Mouse (Mus musculus): Measurements from ENCODE around the gene Cacna1e. TPM values are rescaled to one million over a fixed set of nuclear protein-coding genes. Genes with fewer than 3 reads are reported as not detected.

Cacna1e gene
- total and polyA plus RNA-seq, 3 experiments, result not detected

DNA sequence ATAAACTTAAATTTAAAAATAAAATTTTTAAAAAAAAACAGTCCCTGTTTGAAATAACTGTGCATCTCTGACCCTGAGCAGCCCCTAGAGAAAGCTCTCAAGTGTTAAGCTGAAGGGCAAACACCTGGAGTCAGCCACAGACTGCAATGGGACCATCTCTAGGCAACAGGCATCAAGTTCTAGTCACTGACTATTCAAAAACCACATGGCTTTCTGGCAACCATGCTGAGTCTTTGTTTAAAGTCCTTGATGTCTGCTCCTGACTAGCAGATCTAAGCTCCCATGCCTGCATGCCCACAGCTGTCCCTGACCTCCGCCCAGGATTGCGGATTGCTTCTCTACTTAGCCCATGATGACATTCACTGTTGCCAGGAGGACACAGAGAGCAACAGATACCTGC is 64.3 kb downstream of the Cacna1e start:
- H3K36me3 ChIP-seq (ENCODE audit: control insufficient read depth in 1 of 2, insufficient read depth in 2 of 2, low read length in 2 of 2), result no peaks in the 10 kb centered on the region
- H3K27me3 ChIP-seq (ENCODE audit: control insufficient read depth in 1 of 2, insufficient read depth in 2 of 2, low read length in 2 of 2), result no peaks in the 10 kb centered on the region; a peak in 1 of 4 replicates
- no peak for TF ChIP-seq POLR2A (IDR thresholded peaks at IDR 0.05; ENCODE audit: control insufficient read depth in 1 of 2, insufficient read depth in 1 of 2, low read depth in 1 of 2, low read length in 2 of 2, poor library complexity in 1 of 2)
- no peak for TF ChIP-seq MAZ (IDR thresholded peaks at IDR 0.05; ENCODE audit: low read depth, low read length)
- no peak for TF ChIP-seq CHD2 (IDR thresholded peaks at IDR 0.05; ENCODE audit: low read length)
- TF ChIP-seq MEF2A (IDR thresholded peaks at IDR 0.05; ENCODE audit: extremely low read depth, insufficient replicate concordance, low read depth, low read length, poor library complexity, severe bottlenecking), result no peak
- no peak for TF ChIP-seq USF1 (IDR thresholded peaks at IDR 0.05; ENCODE audit: low read depth, low read length)
- no peak for TF ChIP-seq TBP (IDR thresholded peaks at IDR 0.05; ENCODE audit: low read depth, low read length)
- no peak for TF ChIP-seq JUND (IDR thresholded peaks at IDR 0.05; ENCODE audit: low read depth, low read length)
- TF ChIP-seq NRF1 (IDR thresholded peaks at IDR 0.05; ENCODE audit: insufficient read depth, low read depth, low read length, poor library complexity, severe bottlenecking), result no peak
- no peak for TF ChIP-seq ELF1 (IDR thresholded peaks at IDR 0.05; ENCODE audit: low read depth, low read length)
- no peak for TF ChIP-seq UBTF (IDR thresholded peaks at IDR 0.05; ENCODE audit: borderline replicate concordance, insufficient read depth, low read depth, low read length)
- no peak for TF ChIP-seq ZKSCAN1 (IDR thresholded peaks at IDR 0.05; ENCODE audit: low read depth, low read length)
- no peak for TF ChIP-seq SIN3A (IDR thresholded peaks at IDR 0.05; ENCODE audit: low read length)
- no peak for TF ChIP-seq ZMIZ1 (IDR thresholded peaks at IDR 0.05; ENCODE audit: low read depth, low read length)
- TF ChIP-seq ZNF384 (IDR thresholded peaks at IDR 0.05; ENCODE audit: low read depth, low read length), result no peak
- no peak for TF ChIP-seq TAL1 (IDR thresholded peaks at IDR 0.05; ENCODE audit: low read length)
- TF ChIP-seq HCFC1 (IDR thresholded peaks at IDR 0.05; ENCODE audit: low read depth, low read length), result no peak
- TF ChIP-seq BHLHE40 (IDR thresholded peaks at IDR 0.05; ENCODE audit: borderline replicate concordance, low read depth, low read length), result no peak
- H3K9ac ChIP-seq (ENCODE audit: control insufficient read depth, low read depth, low read length, poor library complexity, severe bottlenecking), result no peak overlapping the region
- H3K4me3 ChIP-seq (ENCODE audit: control insufficient read depth in 1 of 2, insufficient read depth in 1 of 2, low read depth in 2 of 2, low read length in 2 of 2), result no peak overlapping the region
- H3K9me3 ChIP-seq (replicated peaks; ENCODE audit: insufficient read depth, low read length), result no peaks in the 10 kb centered on the region
- H3K4me1 ChIP-seq (ENCODE audit: control insufficient read depth in 1 of 2, insufficient read depth in 2 of 2, low read length in 2 of 2), result no peaks in the 10 kb centered on the region
- no peak for DNase-seq (ENCODE audit: low read depth, low spot score)
- no peaks in the 10 kb centered on the region for H3K79me2 ChIP-seq (ENCODE audit: control insufficient read depth, insufficient read depth, low read length, poor library complexity)
- H3K27ac ChIP-seq (ENCODE audit: control insufficient read depth, low read depth, low read length), result no peak overlapping the region

DNA sequence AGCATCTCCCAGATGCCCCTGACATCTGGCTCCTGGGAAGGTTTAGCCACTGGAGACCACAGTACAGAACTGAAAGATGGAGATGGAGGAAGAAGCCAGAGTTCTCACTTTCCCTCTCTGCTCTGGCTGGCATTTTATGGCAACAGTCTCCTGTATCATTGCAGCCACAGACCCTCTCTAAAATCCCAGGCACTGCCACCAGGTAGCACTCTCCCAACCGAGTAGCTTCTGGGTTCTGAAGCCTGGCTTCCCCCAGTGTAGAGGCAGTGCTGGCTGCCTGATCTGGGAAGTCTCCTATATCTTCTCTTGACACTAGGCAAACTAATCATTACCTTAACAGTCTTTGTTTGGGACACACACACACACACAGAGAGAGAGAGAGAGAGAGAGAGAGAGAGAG is 65.6 kb downstream of the Cacna1e start:
- Histone ChIP-seq H3K9ac (ENCODE audit: control insufficient read depth, low read depth, low read length, poor library complexity, severe bottlenecking) (no peak overlapping the region), H3K4me1 (ENCODE audit: control insufficient read depth in 1 of 2, insufficient read depth in 2 of 2, low read length in 2 of 2) (no peaks in the 10 kb centered on the region), H3K9me3 (replicated peaks; ENCODE audit: insufficient read depth, low read length) (no peaks in the 10 kb centered on the region), H3K27ac (ENCODE audit: control insufficient read depth, low read depth, low read length) (no peak overlapping the region), H3K27me3 (ENCODE audit: control insufficient read depth in 1 of 2, insufficient read depth in 2 of 2, low read length in 2 of 2) (no peaks in the 10 kb centered on the region; a peak in 2 of 4 replicates), H3K4me3 (ENCODE audit: control insufficient read depth in 1 of 2, insufficient read depth in 1 of 2, low read depth in 2 of 2, low read length in 2 of 2) (no peak overlapping the region), H3K79me2 (ENCODE audit: control insufficient read depth, insufficient read depth, low read length, poor library complexity) (no peaks in the 10 kb centered on the region), H3K36me3 (ENCODE audit: control insufficient read depth in 1 of 2, insufficient read depth in 2 of 2, low read length in 2 of 2) (no peaks in the 10 kb centered on the region)
- no peak for DNase-seq (ENCODE audit: low read depth, low spot score)
- no peak for TF ChIP-seq EP300 (IDR thresholded peaks at IDR 0.05; ENCODE audit: low read depth in 1 of 2, low read length in 2 of 2)
- no peak for TF ChIP-seq CHD1 (IDR thresholded peaks at IDR 0.05; ENCODE audit: low read depth, low read length)
- no peak for TF ChIP-seq CTCF (IDR thresholded peaks at IDR 0.05 in 2 of 3, conservative IDR thresholded peaks at IDR 0.05 in 1 of 3; ENCODE audit: control insufficient read depth in 1 of 3, insufficient read depth in 1 of 3, low read depth in 2 of 3, low read length in 3 of 3, poor library complexity in 1 of 3, severe bottlenecking in 1 of 3)
- no peak for TF ChIP-seq ZC3H11A (IDR thresholded peaks at IDR 0.05; ENCODE audit: low read depth, low read length)
- TF ChIP-seq GATA1 (IDR thresholded peaks at IDR 0.05; ENCODE audit: low read depth, low read length), result no peak
- no peak for TF ChIP-seq MYB (IDR thresholded peaks at IDR 0.05; ENCODE audit: low read depth, low read length)
- no peak for TF ChIP-seq POLR2A (IDR thresholded peaks at IDR 0.05; ENCODE audit: control insufficient read depth in 1 of 2, insufficient read depth in 1 of 2, low read depth in 1 of 2, low read length in 2 of 2, poor library complexity in 1 of 2)
- TF ChIP-seq TAL1 (IDR thresholded peaks at IDR 0.05; ENCODE audit: low read length), result no peak
- no peak for TF ChIP-seq SMC3 (IDR thresholded peaks at IDR 0.05; ENCODE audit: low read depth, low read length)
- no peak for TF ChIP-seq ZNF384 (IDR thresholded peaks at IDR 0.05; ENCODE audit: low read depth, low read length)
- TF ChIP-seq POLR2AphosphoS5 (IDR thresholded peaks at IDR 0.05; ENCODE audit: borderline replicate concordance, low read depth, low read length), result no peak
- TF ChIP-seq TCF12 (IDR thresholded peaks at IDR 0.05; ENCODE audit: low read depth, low read length), result no peak
- no peak for TF ChIP-seq MYC (IDR thresholded peaks at IDR 0.05; ENCODE audit: low read depth, low read length)
